Mouse (Mus musculus): ENCODE results near the gene Zfp354b. TPM values are rescaled to one million over a fixed set of nuclear protein-coding genes. Genes with fewer than 3 reads are reported as not detected.

Gene Zfp354b
- not detected in 2 replicates for total RNA-seq (2015; ENCODE audit: low replicate concordance)
- not detected in 2 replicates for total RNA-seq (2017; ENCODE audit: low replicate concordance)

DNA sequence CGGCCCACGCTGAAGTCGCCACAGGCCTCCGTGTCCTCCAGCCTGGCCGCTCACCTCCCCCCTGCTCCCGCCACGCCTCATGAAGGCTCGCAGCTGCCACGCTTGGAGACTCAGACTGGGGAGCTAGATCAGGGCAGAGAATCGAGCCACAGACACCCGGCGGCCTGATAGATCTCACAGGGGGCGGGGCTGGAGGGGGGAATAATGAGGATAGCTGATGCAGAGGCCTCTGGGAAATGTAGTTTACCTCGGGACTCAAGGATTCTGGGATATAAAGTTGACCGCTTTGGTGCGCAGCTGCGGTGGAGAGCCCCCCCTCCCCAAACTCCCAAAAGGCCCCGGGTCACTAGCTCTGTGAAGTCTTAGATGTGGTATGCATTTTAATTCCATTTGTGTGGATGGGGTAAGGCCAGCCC is at the start of gene Zfp354b:
Gene Zfp354b, minus strand, starts transcription at position 183 of the 416 bp plus-strand sequence.
- ATAC-seq (replicated peaks; ENCODE audit: low FRiP score, poor library complexity, severe bottlenecking), result no peak

DNA sequence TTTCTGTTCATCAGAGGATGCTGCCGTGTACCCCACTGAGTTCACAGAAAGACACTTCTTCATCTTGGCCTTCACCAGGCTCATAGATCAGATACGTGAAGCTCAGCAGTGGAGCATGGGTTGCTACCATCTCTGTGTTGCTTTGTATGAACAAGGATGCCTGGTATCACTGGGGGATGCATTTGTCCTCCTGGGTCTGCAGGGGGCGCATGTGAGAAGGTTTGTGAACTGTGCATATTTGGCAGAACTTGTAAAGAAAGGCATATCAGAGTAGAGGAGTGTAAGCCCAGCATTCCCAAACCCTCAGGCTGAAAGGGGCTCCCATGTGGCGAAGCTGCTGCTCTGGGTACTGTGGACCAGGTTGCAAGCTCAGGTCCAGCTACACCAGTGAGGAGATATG is 45.8 kb upstream of the Zfp354b start:
- no peak for ATAC-seq (replicated peaks; ENCODE audit: low FRiP score, poor library complexity, severe bottlenecking)

GRCm38 (mm10) chr11:50966230-50966629 is 34.8 kb upstream of the Zfp354b start, which contains the start of gene Olfr1378:
Gene Olfr1378 (plus strand): TSS chr11:50966530.
- ATAC-seq (replicated peaks; ENCODE audit: low FRiP score, poor library complexity, severe bottlenecking), result no peak

DNA sequence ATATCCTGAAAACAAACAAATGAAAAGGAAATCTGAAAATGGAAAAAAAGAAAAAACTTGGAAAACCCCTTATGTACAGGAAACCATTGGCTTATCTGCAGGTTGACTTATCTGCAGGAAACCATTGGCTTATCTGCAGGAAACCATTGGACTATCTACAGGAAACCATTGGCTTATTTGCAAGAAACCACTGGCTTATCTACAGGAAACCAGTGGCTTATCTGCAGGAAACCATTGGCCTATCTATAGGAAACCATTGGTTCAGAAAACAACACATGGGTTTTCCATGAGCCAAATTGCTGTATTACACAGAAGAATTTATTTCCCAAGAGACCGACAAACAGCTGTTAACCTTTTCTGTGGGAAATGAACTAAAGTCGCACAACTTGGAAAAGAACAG is 33.5 kb upstream of the Zfp354b start:
- ATAC-seq (replicated peaks; ENCODE audit: low FRiP score, poor library complexity, severe bottlenecking), result no peak

DNA sequence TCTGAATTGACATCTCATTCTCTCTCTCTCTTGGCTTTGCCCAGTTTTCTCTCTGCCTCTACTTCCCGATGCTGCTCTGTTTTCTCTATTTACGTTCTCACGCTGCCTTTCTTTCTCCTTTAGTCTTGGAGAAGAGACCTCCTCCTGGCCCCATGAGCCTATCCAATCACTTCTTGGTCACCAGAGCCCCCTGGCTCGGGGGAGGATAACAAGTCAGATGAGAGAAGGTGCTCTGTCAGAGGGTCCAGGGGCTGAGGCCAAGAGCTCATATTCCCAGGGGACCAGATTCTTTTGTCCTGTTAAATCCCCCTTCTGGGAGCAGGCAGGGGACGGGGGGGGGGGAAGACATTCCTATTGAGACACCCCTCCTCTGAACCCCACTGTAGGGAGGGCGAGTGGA is 22.2 kb upstream of the Zfp354b start, which contains the start of gene Prop1:
Gene Prop1, minus strand, starts transcription at position 101 of the 400 bp plus-strand sequence.
- no peak for ATAC-seq (replicated peaks; ENCODE audit: low FRiP score, poor library complexity, severe bottlenecking)

- no peak for ATAC-seq (replicated peaks; ENCODE audit: low FRiP score, poor library complexity, severe bottlenecking)
Observed at GRCm38 (mm10) chr11:50952290-50952689, 20.9 kb upstream of the Zfp354b start.

GRCm38 (mm10) chr11:50943506-50943905 is 12.1 kb upstream of the Zfp354b start, which contains the start of gene 4933414I15Rik:
Gene 4933414I15Rik (minus strand): TSS chr11:50943765.
- ATAC-seq (replicated peaks; ENCODE audit: low FRiP score, poor library complexity, severe bottlenecking), result no peak

DNA sequence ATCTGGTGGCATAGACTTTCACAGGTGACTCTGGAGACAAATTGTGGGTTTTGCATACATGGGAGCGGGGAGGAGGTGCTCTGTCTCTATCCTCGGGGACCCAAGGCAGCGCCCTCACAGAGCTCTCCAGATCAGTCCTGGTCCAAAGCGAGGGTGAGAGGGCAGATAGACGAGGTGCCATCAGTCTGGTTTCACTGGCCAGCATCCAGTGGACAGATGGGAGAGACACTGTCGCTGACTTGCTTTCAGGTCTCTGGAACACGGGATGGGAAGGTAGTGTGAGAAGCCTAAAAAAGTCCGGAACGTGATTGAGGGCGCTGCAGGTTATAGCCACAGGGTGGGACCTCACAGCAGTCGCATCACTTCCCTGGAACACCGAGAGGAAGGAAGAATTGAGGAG is 11.0 kb upstream of the Zfp354b start:
- ATAC-seq (replicated peaks; ENCODE audit: low FRiP score, poor library complexity, severe bottlenecking), result no peak

DNA sequence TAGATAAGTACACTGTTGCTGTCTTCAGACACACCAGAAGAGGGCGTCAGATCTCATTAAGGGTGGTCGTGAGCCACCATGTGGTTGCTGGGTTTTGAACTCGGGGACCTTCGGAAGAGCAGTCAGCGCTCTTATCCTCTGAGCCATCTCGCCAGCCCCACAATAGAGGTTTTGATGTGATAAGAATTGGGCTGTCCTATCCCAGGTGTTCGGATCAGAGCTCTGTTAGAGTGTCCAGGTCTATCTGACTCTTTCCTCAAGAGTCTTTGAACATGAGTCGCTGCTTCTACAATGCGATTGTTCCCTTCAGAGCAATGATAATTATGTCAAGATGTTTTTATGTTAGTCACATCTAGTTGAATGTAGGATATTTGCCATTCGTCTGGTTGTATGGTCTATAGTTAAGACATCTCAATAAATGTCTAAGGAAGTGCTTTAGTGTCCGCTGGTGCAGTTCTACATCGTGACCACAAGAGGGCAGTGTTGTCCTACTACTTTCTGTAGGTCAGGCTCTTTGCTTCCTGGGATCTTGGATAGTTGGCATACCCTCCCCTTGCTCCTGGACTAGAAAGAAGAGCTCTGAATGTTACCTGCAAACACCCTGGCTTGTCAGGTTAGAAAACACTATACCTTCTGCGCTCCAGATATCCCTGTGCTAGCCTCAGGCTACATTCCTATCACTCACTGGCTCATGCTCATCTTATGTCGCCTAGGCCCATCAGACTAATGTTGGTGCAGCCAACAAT is 8.4 kb upstream of the Zfp354b start:
- ATAC-seq (replicated peaks; ENCODE audit: low FRiP score, poor library complexity, severe bottlenecking), result no peak

DNA sequence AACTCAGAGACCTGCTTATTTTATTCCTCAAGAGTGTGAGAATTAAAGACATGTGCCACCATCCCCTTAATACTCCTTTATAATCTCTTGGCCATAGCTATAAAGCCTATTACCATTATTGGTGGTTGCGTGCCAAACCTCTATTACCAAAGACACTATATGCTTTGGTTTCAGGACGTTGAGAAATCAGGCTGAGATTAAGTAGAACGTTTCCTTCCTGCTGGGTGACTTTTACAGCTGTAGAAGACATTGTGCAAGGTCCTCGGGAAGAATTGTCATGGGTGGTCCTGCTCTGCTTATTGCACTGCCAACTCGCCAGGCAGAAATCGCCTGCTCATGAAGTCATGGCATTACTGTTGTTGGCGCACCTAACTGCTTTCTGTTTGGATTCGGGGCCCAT is 7.0 kb upstream of the Zfp354b start:
- no peak for ATAC-seq (replicated peaks; ENCODE audit: low FRiP score, poor library complexity, severe bottlenecking)

DNA sequence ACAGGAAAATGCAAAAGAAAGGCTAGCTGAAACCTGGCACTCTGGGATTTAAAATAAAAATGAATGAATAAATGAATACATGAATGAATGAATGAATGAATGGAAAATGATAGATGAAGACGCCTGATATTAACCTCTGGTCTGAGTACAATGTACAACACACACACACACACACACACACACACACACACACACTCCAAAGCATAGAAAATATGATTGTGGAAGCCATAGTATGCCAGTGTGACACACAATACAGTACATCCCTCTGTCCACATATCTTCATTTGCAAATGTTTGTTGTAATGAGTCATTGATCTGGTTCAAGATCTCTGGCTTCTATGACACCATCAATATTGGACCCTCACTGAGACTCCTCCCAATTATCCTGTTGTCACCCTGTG is 607 bp upstream of the Zfp354b start:
- ATAC-seq (replicated peaks; ENCODE audit: low FRiP score, poor library complexity, severe bottlenecking), result no peak

- ATAC-seq (replicated peaks; ENCODE audit: low FRiP score, poor library complexity, severe bottlenecking), result no peak
Observed at GRCm38 (mm10) chr11:50931021-50931420, 412 bp downstream of the Zfp354b start.

DNA sequence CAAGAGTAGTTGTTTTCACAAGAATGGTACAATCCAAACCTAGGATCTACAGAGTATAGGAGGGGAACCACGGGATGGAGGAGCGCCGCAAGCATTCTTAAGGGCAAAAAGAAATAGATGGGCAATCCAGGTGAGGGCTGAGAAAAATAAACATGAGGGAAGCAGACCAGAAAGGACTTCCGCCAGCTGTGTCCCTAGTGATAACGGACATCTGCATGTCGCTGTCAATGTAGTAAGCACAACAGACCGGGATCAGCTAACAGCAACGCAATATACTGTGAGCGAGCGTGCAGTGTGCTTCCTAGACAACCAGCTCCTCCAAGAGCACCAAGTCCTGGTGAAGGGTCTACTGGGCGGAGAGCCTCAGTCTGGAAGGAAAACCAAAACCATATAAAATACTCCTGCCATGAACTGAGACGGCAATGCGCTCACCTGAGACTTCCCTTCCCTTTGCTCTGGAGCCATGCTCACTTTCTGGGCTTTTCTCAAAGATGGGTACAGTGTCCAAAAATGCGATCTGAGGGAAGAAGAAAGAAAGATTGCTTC is 891 bp downstream of the Zfp354b start:
- no peak for ATAC-seq (replicated peaks; ENCODE audit: low FRiP score, poor library complexity, severe bottlenecking)

DNA sequence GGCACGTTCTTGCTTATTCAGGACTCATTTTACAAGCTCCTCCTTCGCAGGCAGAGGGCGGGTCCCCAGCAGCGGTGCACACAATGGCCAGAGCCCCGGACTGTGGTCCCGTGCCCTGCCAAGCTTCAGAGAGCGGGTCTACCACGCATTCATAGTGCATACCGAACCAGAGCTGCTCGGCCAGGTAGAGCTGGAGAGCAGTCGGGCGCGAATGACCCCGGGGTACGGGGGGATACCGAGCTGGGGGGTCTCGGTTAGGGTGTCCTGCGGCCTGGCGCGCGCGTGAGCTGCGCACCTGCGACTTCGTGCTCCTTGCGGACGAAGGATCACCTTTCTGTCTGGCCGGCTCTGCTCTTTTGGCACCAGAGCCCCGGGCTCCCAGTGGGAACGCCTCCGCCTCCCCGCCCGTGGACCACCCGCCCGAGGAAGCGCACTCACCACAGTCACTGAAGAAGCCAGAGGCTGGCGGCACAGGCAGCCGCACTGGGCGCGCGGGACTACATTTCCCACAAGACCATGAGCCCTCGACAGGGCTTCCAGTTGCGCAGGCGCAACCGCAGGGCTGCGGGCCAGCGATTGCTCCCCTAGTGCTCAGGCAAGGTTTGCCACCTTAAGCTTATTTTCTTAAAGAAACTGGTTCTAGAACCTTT is 15.6 kb downstream of the Zfp354b start, which contains the start of gene Zfp2:
Gene Zfp2, minus strand, starts transcription at position 495 of the 650 bp plus-strand sequence.
- no peak for ATAC-seq (replicated peaks; ENCODE audit: low FRiP score, poor library complexity, severe bottlenecking)

DNA sequence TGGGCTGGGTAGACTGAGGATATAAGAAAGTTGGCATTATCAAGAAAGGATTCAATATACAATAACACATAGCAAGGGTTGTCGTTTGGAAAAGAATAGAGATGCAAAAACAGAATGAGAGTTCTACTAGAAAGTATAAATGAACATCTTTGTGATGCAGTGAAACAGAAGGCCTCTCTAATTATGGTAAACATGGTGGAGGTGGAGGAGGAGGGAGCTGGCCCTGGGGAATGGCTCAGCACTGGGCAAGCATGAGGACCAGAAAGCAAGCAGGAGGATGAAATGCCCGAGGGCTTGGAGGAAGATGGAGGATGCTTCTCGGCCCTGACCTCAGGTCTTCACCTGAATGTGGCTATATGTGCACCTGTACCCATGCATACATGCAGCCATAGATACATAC is 17.0 kb downstream of the Zfp354b start:
- no peak for ATAC-seq (replicated peaks; ENCODE audit: low FRiP score, poor library complexity, severe bottlenecking)

- ATAC-seq (replicated peaks; ENCODE audit: low FRiP score, poor library complexity, severe bottlenecking), result no peak
Observed at GRCm38 (mm10) chr11:50913301-50913700, 18.1 kb downstream of the Zfp354b start.

- no peak for ATAC-seq (replicated peaks; ENCODE audit: low FRiP score, poor library complexity, severe bottlenecking)
Observed at GRCm38 (mm10) chr11:50908136-50908535, 23.3 kb downstream of the Zfp354b start.

GRCm38 (mm10) chr11:50897359-50897758 is 34.1 kb downstream of the Zfp354b start:
- ATAC-seq (replicated peaks; ENCODE audit: low FRiP score, poor library complexity, severe bottlenecking), result no peak

DNA sequence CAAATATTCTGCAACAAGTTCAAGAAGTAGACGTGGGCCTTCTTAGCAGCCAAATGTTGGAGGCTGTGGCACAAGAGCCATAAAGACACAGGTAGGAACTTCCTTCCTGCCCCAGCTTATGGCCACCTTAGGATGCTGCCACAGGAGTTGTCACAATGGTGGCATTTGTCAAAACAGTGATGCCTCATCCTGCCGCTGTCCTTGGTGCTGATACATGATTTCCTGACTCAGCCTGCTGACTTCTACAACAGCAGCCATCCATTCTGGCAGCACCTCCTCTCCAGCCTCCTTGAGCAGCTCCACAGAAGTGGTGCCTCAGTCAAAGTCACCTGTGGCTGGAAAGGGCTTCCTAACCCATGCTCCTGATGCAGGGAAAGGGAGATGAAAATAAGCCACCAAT is 39.0 kb downstream of the Zfp354b start:
- ATAC-seq (replicated peaks; ENCODE audit: low FRiP score, poor library complexity, severe bottlenecking), result no peak

DNA sequence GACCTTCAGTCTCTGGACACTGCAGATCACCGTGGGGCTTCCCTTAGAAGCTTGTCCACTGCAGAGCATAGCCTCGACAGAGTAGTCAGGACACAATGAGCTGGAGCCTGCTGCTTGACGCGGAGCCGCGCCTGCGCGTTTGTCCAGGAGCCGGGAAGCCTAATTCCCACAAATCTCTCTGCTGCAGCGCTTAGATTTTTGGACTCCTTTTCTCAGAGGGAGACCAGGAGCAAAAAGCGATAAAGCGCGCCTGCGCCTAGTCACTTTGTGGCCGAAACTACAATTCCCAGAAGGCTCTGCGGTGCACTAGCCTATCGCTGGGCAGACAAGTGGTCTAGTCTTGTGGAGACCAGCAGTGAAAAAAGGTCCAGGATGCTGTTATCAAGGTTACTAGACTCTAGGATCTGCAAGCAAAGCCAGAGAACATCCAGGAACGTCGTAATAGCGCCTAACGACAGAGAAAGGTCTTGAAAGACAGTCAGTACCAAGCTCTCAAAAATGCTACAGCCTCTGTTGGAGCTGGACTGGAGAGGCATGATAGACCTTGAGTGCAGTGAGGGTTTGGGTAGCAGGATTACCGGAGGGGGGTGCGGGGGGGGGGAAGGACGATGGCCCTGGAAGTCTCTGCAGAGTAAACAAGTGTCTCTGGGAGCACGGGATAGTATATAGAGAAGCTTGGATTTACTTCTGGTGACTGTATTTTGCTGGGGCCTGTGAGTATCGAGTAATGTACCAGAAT is 43.9 kb downstream of the Zfp354b start, which contains the start of gene Zfp454:
Gene Zfp454, minus strand, starts transcription at position 262 of the 739 bp plus-strand sequence.
- no peak for ATAC-seq (replicated peaks; ENCODE audit: low FRiP score, poor library complexity, severe bottlenecking)

Data from erythroblast, adult 5-6 weeks (primary cell).